Comparison of ENCODE assay signal across 16 mouse cellular contexts in genomic region chr6:112732434-112732833, GRCm38 (mm10). TPM values are rescaled to one million over a fixed set of nuclear protein-coding genes. Genes with fewer than 3 reads are reported as not detected.
DNase-seq lines count a peak whose midpoint lies in the region; ATAC-seq and TF ChIP-seq lines count a peak whose summit lies in the region.
"Had no signal": no experiment of that assay in that cellular context is flagged by ENCODE, and none has a peak within 500 bp of the region (broad histone marks: within the 10 kb centered on the region; RNA-seq: fewer than 3 reads in every experiment).

No protein-coding gene starts in this region.

- H3K36me3 ChIP-seq in kidney, postnatal 0 days (ENCODE audit: insufficient read depth, low read length), result peaks cover 4% of the 10 kb centered on the region; the same call in 1 of the 2 replicates
- H3K36me3 ChIP-seq in midbrain, postnatal 0 days (ENCODE audit: insufficient read depth, low read length), result peaks cover 43% of the 10 kb centered on the region
- peaks cover 96% of the 10 kb centered on the region for H3K36me3 ChIP-seq in midbrain, embryonic 14.5 days (ENCODE audit: control insufficient read depth, insufficient read depth, low read length)
- H3K36me3 ChIP-seq in forebrain, embryonic 12.5 days (replicated peaks), result peaks cover 84% of the 10 kb centered on the region
- H3K36me3 ChIP-seq: limb, embryonic 10.5 days had no signal

- H3K4me1 ChIP-seq in kidney, postnatal 0 days (replicated peaks; ENCODE audit: insufficient read depth, low read length), result no peaks in the 10 kb centered on the region
- no peaks in the 10 kb centered on the region for H3K4me1 ChIP-seq in midbrain, postnatal 0 days (ENCODE audit: insufficient read depth, low read length)
- 0 out of 2 replicates have a peak, but pooled peaks cover 4% of the 10 kb centered on the region for H3K4me1 ChIP-seq in midbrain, embryonic 14.5 days (ENCODE audit: control insufficient read depth, insufficient read depth, low read length)
- peaks cover 22% of the 10 kb centered on the region for H3K4me1 ChIP-seq in forebrain, embryonic 12.5 days

- 97% methylated on average over 3 of the region's 3 CpGs for WGBS in kidney, postnatal 0 days
- WGBS in midbrain, postnatal 0 days, result 96% methylated on average over 3 of the region's 3 CpGs
- 97% methylated on average over 3 of the region's 3 CpGs for WGBS in midbrain, embryonic 14.5 days
- 94% methylated on average over 3 of the region's 3 CpGs for WGBS in forebrain, embryonic 12.5 days

- no peak overlapping the region for H3K4me3 ChIP-seq in kidney, postnatal 0 days (replicated peaks; ENCODE audit: low read depth, low read length)
- no peak overlapping the region for H3K4me3 ChIP-seq in midbrain, postnatal 0 days (ENCODE audit: low read depth, low read length)
- H3K4me3 ChIP-seq in midbrain, embryonic 14.5 days (replicated peaks; ENCODE audit: low read depth, low read length), result no peak overlapping the region
- no peak overlapping the region for H3K4me3 ChIP-seq in forebrain, embryonic 12.5 days (replicated peaks)
- H3K4me3 ChIP-seq: embryonic facial prominence, embryonic 12.5 days; limb, embryonic 10.5 days had no signal

- no peak overlapping the region for H3K9ac ChIP-seq in kidney, postnatal 0 days (ENCODE audit: low read depth, low read length)
- no peak overlapping the region for H3K9ac ChIP-seq in midbrain, postnatal 0 days (replicated peaks; ENCODE audit: low read length, poor library complexity, severe bottlenecking)
- no peak overlapping the region for H3K9ac ChIP-seq in midbrain, embryonic 14.5 days (replicated peaks; ENCODE audit: low read length)
- no peak overlapping the region for H3K9ac ChIP-seq in forebrain, embryonic 12.5 days
- H3K9ac ChIP-seq: embryonic facial prominence, embryonic 12.5 days had no signal

- no peak for ATAC-seq in kidney, postnatal 0 days (replicated peaks; ENCODE audit: low FRiP score, low read depth)
- no peak for ATAC-seq in midbrain, postnatal 0 days (ENCODE audit: low FRiP score)
- no peak for ATAC-seq in midbrain, embryonic 14.5 days (ENCODE audit: low FRiP score, low TSS enrichment)
- ATAC-seq in forebrain, embryonic 12.5 days (ENCODE audit: low FRiP score), result no peak
- ATAC-seq: activated CD4-positive, CD25-positive, alpha-beta regulatory T cell, adult 4 months; intestine, embryonic 16.5 days had no signal

- H3K27ac ChIP-seq in kidney, postnatal 0 days, result no peak overlapping the region
- no peak overlapping the region for H3K27ac ChIP-seq in midbrain, postnatal 0 days (ENCODE audit: low read depth, low read length)
- no peak overlapping the region for H3K27ac ChIP-seq in midbrain, embryonic 14.5 days (replicated peaks; ENCODE audit: low read depth, low read length)
- H3K27ac ChIP-seq in forebrain, embryonic 12.5 days, result no peak overlapping the region
- H3K27ac ChIP-seq: embryonic facial prominence, embryonic 12.5 days; limb, embryonic 10.5 days had no signal

- no peaks in the 10 kb centered on the region for H3K27me3 ChIP-seq in kidney, postnatal 0 days (ENCODE audit: insufficient read depth, low read length)
- no peaks in the 10 kb centered on the region for H3K27me3 ChIP-seq in midbrain, postnatal 0 days (ENCODE audit: insufficient read depth, low read length)
- H3K27me3 ChIP-seq in midbrain, embryonic 14.5 days (ENCODE audit: control insufficient read depth, insufficient read depth, low read length), result no peaks in the 10 kb centered on the region
- no peaks in the 10 kb centered on the region for H3K27me3 ChIP-seq in forebrain, embryonic 12.5 days
- H3K27me3 ChIP-seq: embryonic facial prominence, embryonic 12.5 days had no signal

- H3K4me2 ChIP-seq in kidney, postnatal 0 days (ENCODE audit: low read length), result no peak overlapping the region
- H3K4me2 ChIP-seq in midbrain, postnatal 0 days (ENCODE audit: low read depth, low read length, poor library complexity, severe bottlenecking), result no peak overlapping the region
- no peak overlapping the region for H3K4me2 ChIP-seq in midbrain, embryonic 14.5 days (ENCODE audit: low read length)
- H3K4me2 ChIP-seq in forebrain, embryonic 12.5 days, result no peak overlapping the region
- H3K4me2 ChIP-seq: embryonic facial prominence, embryonic 12.5 days had no signal

- no peak for DNase-seq in kidney, postnatal 0 days (ENCODE audit: low spot score)
- DNase-seq in kidney, postnatal 36 days, result no peak
- no peak for DNase-seq in midbrain, postnatal 0 days (ENCODE audit: low spot score)
- DNase-seq in midbrain, embryonic 14.5 days, result no peak
- peak; percentile 50 for DNase-seq in R1 (ENCODE audit: low read depth, low spot score)
- no peak for DNase-seq in right cerebral cortex, postnatal 10 days (ENCODE audit: low spot score in 2 of 2)
- DNase-seq: adrenal gland, postnatal 36 days; kidney, postnatal 25 days; lung, adult 18-20 months; right cerebral cortex, postnatal 4 days; thymus, postnatal 14 days had no signal

- no peaks in the 10 kb centered on the region for H3K9me3 ChIP-seq in kidney, postnatal 0 days (replicated peaks; ENCODE audit: low read length)
- no peaks in the 10 kb centered on the region for H3K9me3 ChIP-seq in midbrain, postnatal 0 days (ENCODE audit: low read length)
- H3K9me3 ChIP-seq in midbrain, embryonic 14.5 days (ENCODE audit: control insufficient read depth, low read length), result no peaks in the 10 kb centered on the region
- H3K9me3 ChIP-seq in forebrain, embryonic 12.5 days, result 0 out of 2 replicates have a peak, but pooled peaks cover 3% of the 10 kb centered on the region
- H3K9me3 ChIP-seq: limb, embryonic 10.5 days had no signal

- peak; percentile 38; the same call in 1 of the 2 replicates for TF ChIP-seq CTCF in kidney, postnatal 0 days (IDR thresholded peaks at IDR 0.05; ENCODE audit: low read depth)
- TF ChIP-seq CTCF in midbrain, postnatal 0 days (IDR thresholded peaks at IDR 0.05), result peak; percentile 57

RNA-seq across cellular contexts. Expression of gene Rad18, which starts 35.9 kb away (rescaled TPM):
- polyA plus RNA-seq in kidney, postnatal 0 days (2015; fragmentation: Nextera tagmentation; extraction: Ambion mirVana), result 24.1 and 29.1 TPM in 2 replicates
- 6.4 and 9.2 TPM in 2 replicates for total RNA-seq in midbrain, postnatal 0 days (2014; rRNA removed)
- 12.1 and 13.5 TPM in 2 replicates for polyA plus RNA-seq in midbrain, postnatal 0 days (2015; fragmentation: Nextera tagmentation; extraction: Ambion mirVana)
- polyA plus RNA-seq in midbrain, embryonic 14.5 days (2014; fragmentation: Nextera tagmentation; extraction: Ambion mirVana), result 12.1 and 14.8 TPM in 2 replicates
- 42.4 and 47.8 TPM in 2 replicates for polyA plus RNA-seq in forebrain, embryonic 12.5 days (2016; fragmentation: Nextera tagmentation; extraction: Ambion mirVana)
